Mouse (Mus musculus) liver, adult 2 months (tissue): ENCODE measurements around the gene Ikzf2.

Source experiments
- CTCF ChIP-seq: fragments of 200-500 bp; IDR thresholded peaks from 2 replicates; pipeline ENCODE4 v1.5.1; 2011; ENCODE audit warnings: low read depth, low read length, control low read depth
- POLR2A ChIP-seq: fragments of 200-500 bp; IDR thresholded peaks from 2 replicates; pipeline ENCODE4 v1.6.1; 2011; ENCODE audit warnings: low read length, control low read depth; ENCODE audit not compliant: insufficient read depth; ENCODE audit errors: extremely low read depth

- no peak for TF ChIP-seq CTCF
- TF ChIP-seq POLR2A, result no peak
Observed at GRCm38 (mm10) chr1:69680501-69680900, 6.5 kb downstream of the Ikzf2 start.
